ENCODE assay signal across 8 mouse cellular contexts in genomic region chr10:41403893-41404612, GRCm38 (mm10). TPM values are rescaled to one million over a fixed set of nuclear protein-coding genes. Genes with fewer than 3 reads are reported as not detected.
A peak's percentile ranks its signal among the peaks of the same experiment; 100 is the strongest.
DNase-seq lines count a peak whose midpoint lies in the region; ATAC-seq and TF ChIP-seq lines count a peak whose summit lies in the region.

No protein-coding gene starts in this region.

- 44% methylated on average over 3 of the region's 3 CpGs for WGBS in hindbrain, embryonic 14.5 days
- 49% methylated on average over 3 of the region's 3 CpGs for WGBS in hindbrain, embryonic 10.5 days
- WGBS in midbrain, postnatal 0 days, result 41% methylated on average over 3 of the region's 3 CpGs
- 49% methylated on average over 3 of the region's 3 CpGs for WGBS in midbrain, embryonic 16.5 days

- H3K9me3 ChIP-seq in hindbrain, embryonic 14.5 days (ENCODE audit: control insufficient read depth, low read length), result no peaks in the 10 kb centered on the region
- no peaks in the 10 kb centered on the region for H3K9me3 ChIP-seq in hindbrain, embryonic 10.5 days
- H3K9me3 ChIP-seq in midbrain, postnatal 0 days (ENCODE audit: low read length), result no peaks in the 10 kb centered on the region
- no peaks in the 10 kb centered on the region for H3K9me3 ChIP-seq in midbrain, embryonic 16.5 days (replicated peaks; ENCODE audit: control insufficient read depth, low read length, poor library complexity, severe bottlenecking)

- H3K36me3 ChIP-seq in hindbrain, embryonic 14.5 days (replicated peaks; ENCODE audit: control insufficient read depth, insufficient read depth), result no peaks in the 10 kb centered on the region
- H3K36me3 ChIP-seq in hindbrain, embryonic 10.5 days, result no peaks in the 10 kb centered on the region
- no peaks in the 10 kb centered on the region for H3K36me3 ChIP-seq in midbrain, postnatal 0 days (ENCODE audit: insufficient read depth, low read length)
- no peaks in the 10 kb centered on the region for H3K36me3 ChIP-seq in midbrain, embryonic 16.5 days (ENCODE audit: control insufficient read depth, insufficient read depth, low read length)

- no peaks in the 10 kb centered on the region for H3K4me1 ChIP-seq in hindbrain, embryonic 14.5 days (replicated peaks; ENCODE audit: control insufficient read depth, insufficient read depth, low read length)
- no peaks in the 10 kb centered on the region for H3K4me1 ChIP-seq in hindbrain, embryonic 10.5 days (replicated peaks)
- H3K4me1 ChIP-seq in midbrain, postnatal 0 days (ENCODE audit: insufficient read depth, low read length), result 0 out of 2 replicates have a peak, but pooled peaks cover 5% of the 10 kb centered on the region
- H3K4me1 ChIP-seq in midbrain, embryonic 16.5 days (ENCODE audit: control insufficient read depth, insufficient read depth, low read length), result no peaks in the 10 kb centered on the region

- no peak overlapping the region for H3K27ac ChIP-seq in hindbrain, embryonic 14.5 days
- H3K27ac ChIP-seq in hindbrain, embryonic 10.5 days, result no peak overlapping the region
- H3K27ac ChIP-seq in midbrain, postnatal 0 days (ENCODE audit: low read depth, low read length), result no peak overlapping the region
- no peak overlapping the region for H3K27ac ChIP-seq in midbrain, embryonic 16.5 days (ENCODE audit: low read length)

- TF ChIP-seq CTCF in midbrain, postnatal 0 days (IDR thresholded peaks at IDR 0.05), result peak; percentile 75
- peak; percentile 31; the same call in 1 of the 2 replicates for TF ChIP-seq CTCF in brain, embryonic 14.5 days (IDR thresholded peaks at IDR 0.05; ENCODE audit: borderline replicate concordance, extremely low read depth, insufficient read depth, insufficient read length)

- H3K9ac ChIP-seq in hindbrain, embryonic 14.5 days, result no peak overlapping the region
- H3K9ac ChIP-seq in midbrain, postnatal 0 days (replicated peaks; ENCODE audit: low read length, poor library complexity, severe bottlenecking), result no peak overlapping the region
- H3K9ac ChIP-seq in midbrain, embryonic 16.5 days (ENCODE audit: low read depth, low read length), result no peak overlapping the region

- no peak for TF ChIP-seq POLR2A in brain, embryonic 14.5 days (IDR thresholded peaks at IDR 0.05; ENCODE audit: borderline replicate concordance, extremely low read depth, insufficient read depth, insufficient read length, poor library complexity, severe bottlenecking)

- DNase-seq in hindbrain, embryonic 14.5 days (ENCODE audit: low spot score), result peak; percentile 56
- no peak for DNase-seq in hindbrain, embryonic 10.5 days (ENCODE audit: low spot score)
- DNase-seq in midbrain, postnatal 0 days (ENCODE audit: low spot score), result peak; percentile 62
- peak; percentile 40 for DNase-seq in brain, embryonic 14.5 days (ENCODE audit: low read depth)
- peak; percentile 5 to 7 for DNase-seq in right cerebral cortex, postnatal 36 days (ENCODE audit: low spot score in 2 of 2)
- no peak for DNase-seq in adrenal gland, adult 18-20 months (ENCODE audit: low spot score in 2 of 2)
- DNase-seq in urinary bladder, adult 18-20 months (ENCODE audit: low spot score in 2 of 2), result no peak

- no peak overlapping the region for H3K4me2 ChIP-seq in hindbrain, embryonic 14.5 days (replicated peaks)
- no peak overlapping the region for H3K4me2 ChIP-seq in midbrain, postnatal 0 days (ENCODE audit: low read depth, low read length, poor library complexity, severe bottlenecking)
- no peak overlapping the region for H3K4me2 ChIP-seq in midbrain, embryonic 16.5 days (ENCODE audit: low read length)

- no peak for ATAC-seq in hindbrain, embryonic 14.5 days (ENCODE audit: low FRiP score)
- ATAC-seq in midbrain, postnatal 0 days (ENCODE audit: low FRiP score), result no peak
- ATAC-seq in midbrain, embryonic 16.5 days, result no peak

- H3K27me3 ChIP-seq in hindbrain, embryonic 14.5 days (ENCODE audit: control insufficient read depth, insufficient read depth, low read length), result no peaks in the 10 kb centered on the region
- H3K27me3 ChIP-seq in hindbrain, embryonic 10.5 days (ENCODE audit: insufficient read depth, poor library complexity, severe bottlenecking), result no peaks in the 10 kb centered on the region
- no peaks in the 10 kb centered on the region for H3K27me3 ChIP-seq in midbrain, postnatal 0 days (ENCODE audit: insufficient read depth, low read length)
- no peaks in the 10 kb centered on the region for H3K27me3 ChIP-seq in midbrain, embryonic 16.5 days (ENCODE audit: control insufficient read depth, insufficient read depth, low read depth, low read length)

- no peak overlapping the region for H3K4me3 ChIP-seq in hindbrain, embryonic 14.5 days (replicated peaks; ENCODE audit: low read length)
- no peak overlapping the region for H3K4me3 ChIP-seq in hindbrain, embryonic 10.5 days
- H3K4me3 ChIP-seq in midbrain, postnatal 0 days (ENCODE audit: low read depth, low read length), result no peak overlapping the region
- no peak overlapping the region for H3K4me3 ChIP-seq in midbrain, embryonic 16.5 days (ENCODE audit: low read depth, low read length)

RNA-seq across cellular contexts. Expression of gene Zbtb24, which starts 46.1 kb away (rescaled TPM):
- 19.0 and 19.1 TPM in 2 replicates for polyA plus RNA-seq in hindbrain, embryonic 14.5 days (2014; fragmentation: Nextera tagmentation; extraction: Ambion mirVana)
- 18.6 TPM in 2 replicates for polyA plus RNA-seq in hindbrain, embryonic 10.5 days (2016; fragmentation: Nextera tagmentation; extraction: Ambion mirVana)
- 17.2 and 22.3 TPM in 2 replicates for total RNA-seq in midbrain, postnatal 0 days (2014; rRNA removed)
- polyA plus RNA-seq in midbrain, postnatal 0 days (2015; fragmentation: Nextera tagmentation; extraction: Ambion mirVana), result 15.5 and 15.8 TPM in 2 replicates
- 19.3 and 20.0 TPM in 2 replicates for polyA plus RNA-seq in midbrain, embryonic 16.5 days (2015; fragmentation: Nextera tagmentation; extraction: Ambion mirVana)
- polyA plus RNA-seq in brain, embryonic 14.5 days (2012; rRNA removed), result 23.0 and 23.1 TPM in 2 replicates
- total RNA-seq in adrenal gland, adult 18-20 months (2021), result 10 to 100 TPM; 17.0 to 20.3 TPM

Comparison
In these comparisons a context has a peak if more than half of its experiments do, and no peak if none do; other contexts are left out.
1. DNase-seq: peak in hindbrain, embryonic 14.5 days (single experiment), midbrain, postnatal 0 days (single experiment), brain, embryonic 14.5 days (single experiment) and right cerebral cortex, postnatal 36 days (2 of 2); none in hindbrain, embryonic 10.5 days (single experiment), adrenal gland, adult 18-20 months (0 of 2) and urinary bladder, adult 18-20 months (0 of 2).